Mouse (Mus musculus) natural killer cell, adult 2 months (primary cell): ENCODE results near the gene Gm20431.

Source experiments
- DNase-seq, 2 experiments: peaks; one replicate each; pipeline ENCODE4 v3.0.0; 2022; ENCODE audit warnings: low spot score in 2 of 2

Gm20431 gene

GRCm38 (mm10) chr2:167602364-167602763, 58.9 kb downstream of the Gm20431 start:
- no peak for DNase-seq

- DNase-seq = no peak
These were observed 60.8 kb downstream of the Gm20431 start for GRCm38 (mm10) chr2:167600481-167600995.

DNA sequence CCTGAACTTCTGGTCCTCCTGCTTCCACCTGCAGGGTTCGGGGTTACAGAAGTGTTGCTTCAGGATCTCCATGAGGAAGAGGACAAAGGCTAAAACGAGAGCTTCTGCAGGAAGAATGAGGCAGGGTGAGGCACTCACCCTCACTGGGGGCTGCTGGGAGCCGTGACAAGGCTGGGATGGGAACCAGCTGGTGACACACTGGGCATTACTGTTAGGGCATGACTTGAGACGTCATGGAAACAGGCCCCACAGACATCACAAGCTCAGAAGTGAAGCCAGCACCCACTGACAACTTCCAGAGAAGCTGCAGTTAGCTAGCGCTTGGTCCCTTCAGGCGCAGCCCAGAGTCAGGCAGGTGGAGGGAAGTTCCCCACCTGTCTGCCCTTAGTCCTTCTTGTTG, 61.4 kb downstream of the Gm20431 start:
- no peak for DNase-seq

DNA sequence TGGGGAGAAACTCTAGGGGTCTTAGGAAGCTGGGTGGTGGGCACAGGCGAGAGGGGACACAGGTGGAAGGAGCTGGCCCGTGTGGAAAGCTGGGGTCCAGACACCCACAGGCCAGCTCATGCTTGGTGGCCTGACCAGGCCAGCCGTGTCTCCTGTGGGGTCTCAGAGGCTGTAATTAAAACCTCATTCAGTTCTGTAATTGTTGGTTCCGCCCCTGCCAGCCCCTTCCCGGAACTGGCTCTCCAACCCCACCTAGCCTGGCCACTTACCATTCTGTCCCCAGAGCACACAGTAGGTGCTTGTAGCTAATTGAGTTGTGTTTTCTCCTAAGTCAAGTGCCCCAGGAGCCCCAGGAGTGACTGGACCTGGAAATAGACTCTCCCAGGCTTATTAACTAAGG, 62.1 kb downstream of the Gm20431 start:
- no peak for DNase-seq

GRCm38 (mm10) chr2:167597492-167598186, 63.7 kb downstream of the Gm20431 start:
- no peak for DNase-seq

- no peak for DNase-seq
These were observed 64.4 kb downstream of the Gm20431 start for GRCm38 (mm10) chr2:167596726-167597491.

GRCm38 (mm10) chr2:167596262-167596661, 65.0 kb downstream of the Gm20431 start:
- no peak for DNase-seq

- DNase-seq = no peak
These were observed 65.5 kb downstream of the Gm20431 start for GRCm38 (mm10) chr2:167595761-167596171.

GRCm38 (mm10) chr2:167594444-167594934, 66.8 kb downstream of the Gm20431 start:
- no peak for DNase-seq

DNA sequence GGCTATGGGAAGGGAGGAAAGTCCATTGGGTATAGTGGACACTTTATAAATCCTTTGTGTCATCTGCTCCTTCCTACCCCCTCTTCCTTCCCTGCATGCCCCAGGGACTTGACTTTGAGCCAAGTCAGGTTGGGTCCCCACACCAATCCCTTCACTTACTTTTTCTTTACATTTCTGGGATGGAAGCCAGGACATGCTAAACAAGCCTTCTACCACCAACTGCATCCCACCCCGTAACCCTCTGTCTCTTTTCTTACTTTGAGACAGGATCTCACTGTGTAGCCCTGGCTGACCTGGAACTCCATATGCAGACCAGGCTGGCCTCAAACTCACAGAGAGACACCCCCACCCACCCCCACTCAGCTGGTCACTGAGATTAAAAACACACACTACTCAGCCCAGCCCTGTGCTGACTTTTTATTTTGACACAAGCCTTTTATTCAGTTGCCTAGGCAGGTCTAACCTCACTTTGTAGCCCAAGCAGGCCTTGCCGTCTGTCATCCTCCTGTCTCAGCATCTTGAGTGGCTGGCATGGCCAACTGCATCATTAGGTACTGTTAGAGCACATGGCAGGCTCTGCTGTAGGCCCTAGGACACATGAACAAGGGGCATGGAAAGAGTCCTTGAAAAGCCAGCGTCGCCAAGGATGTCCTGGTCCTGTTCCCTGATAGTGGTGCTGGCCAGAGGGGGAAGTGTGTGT, 67.6 kb downstream of the Gm20431 start:
- DNase-seq = no peak

DNA sequence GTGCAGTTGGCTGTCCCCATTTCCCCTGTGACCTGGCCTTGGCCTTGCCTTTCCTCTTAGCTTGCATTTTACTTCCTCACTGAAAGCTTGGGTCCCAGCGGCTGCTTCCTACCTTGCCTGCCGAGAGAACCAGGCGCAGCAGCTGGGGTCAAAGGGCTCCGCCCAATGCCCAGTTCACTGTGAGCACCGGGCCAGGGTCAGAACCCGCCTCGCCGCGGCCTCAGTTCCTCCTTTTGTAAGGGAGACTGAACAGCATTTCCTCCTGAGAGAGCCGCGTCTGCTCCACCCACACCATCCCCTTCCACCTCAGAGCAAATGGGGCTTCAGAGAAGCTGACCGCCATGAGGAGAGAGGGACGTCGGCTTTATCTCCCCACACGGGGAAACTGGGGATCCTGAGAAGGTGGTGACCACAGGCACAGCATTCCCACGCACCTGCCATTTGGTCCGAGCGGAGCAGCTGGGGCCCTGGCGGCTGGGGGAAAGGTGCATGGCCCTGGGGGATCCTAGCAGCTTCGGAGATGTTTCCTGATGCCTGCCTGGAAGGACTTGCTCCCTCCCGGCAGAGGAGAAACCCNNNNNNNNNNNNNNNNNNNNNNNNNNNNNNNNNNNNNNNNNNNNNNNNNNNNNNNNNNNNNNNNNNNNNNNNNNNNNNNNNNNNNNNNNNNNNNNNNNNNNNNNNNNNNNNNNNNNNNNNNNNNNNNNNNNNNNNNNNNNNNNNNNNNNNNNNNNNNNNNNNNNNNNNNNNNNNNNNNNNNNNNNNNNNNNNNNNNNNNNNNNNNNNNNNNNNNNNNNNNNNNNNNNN, 72.3 kb downstream of the Gm20431 start:
- peak; percentile 58 to 64 for DNase-seq

- DNase-seq = no peak
These were observed 74.3 kb downstream of the Gm20431 start for GRCm38 (mm10) chr2:167586976-167587375.

- no peak for DNase-seq
These were observed 75.3 kb downstream of the Gm20431 start for GRCm38 (mm10) chr2:167586041-167586440.

DNA sequence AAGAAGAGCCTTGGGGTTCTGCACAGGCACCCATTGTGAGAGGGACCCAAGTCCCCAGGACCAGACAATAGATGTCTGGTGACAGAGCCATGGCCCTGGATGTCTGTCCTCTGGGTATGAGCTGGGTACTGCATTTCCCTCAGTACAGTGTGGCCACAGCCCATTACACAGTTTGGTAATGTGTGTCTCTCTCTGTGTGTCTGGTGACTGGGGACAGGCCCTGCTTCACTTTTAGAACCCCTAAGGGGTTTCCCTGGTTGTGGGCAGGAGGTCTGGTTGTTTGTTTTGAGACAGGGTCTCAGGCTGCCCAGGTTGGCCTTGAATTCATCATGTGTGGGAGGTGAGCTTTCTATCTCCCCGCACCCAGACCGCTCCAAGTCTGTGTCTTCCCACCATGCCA, 76.0 kb downstream of the Gm20431 start:
- no peak for DNase-seq

DNA sequence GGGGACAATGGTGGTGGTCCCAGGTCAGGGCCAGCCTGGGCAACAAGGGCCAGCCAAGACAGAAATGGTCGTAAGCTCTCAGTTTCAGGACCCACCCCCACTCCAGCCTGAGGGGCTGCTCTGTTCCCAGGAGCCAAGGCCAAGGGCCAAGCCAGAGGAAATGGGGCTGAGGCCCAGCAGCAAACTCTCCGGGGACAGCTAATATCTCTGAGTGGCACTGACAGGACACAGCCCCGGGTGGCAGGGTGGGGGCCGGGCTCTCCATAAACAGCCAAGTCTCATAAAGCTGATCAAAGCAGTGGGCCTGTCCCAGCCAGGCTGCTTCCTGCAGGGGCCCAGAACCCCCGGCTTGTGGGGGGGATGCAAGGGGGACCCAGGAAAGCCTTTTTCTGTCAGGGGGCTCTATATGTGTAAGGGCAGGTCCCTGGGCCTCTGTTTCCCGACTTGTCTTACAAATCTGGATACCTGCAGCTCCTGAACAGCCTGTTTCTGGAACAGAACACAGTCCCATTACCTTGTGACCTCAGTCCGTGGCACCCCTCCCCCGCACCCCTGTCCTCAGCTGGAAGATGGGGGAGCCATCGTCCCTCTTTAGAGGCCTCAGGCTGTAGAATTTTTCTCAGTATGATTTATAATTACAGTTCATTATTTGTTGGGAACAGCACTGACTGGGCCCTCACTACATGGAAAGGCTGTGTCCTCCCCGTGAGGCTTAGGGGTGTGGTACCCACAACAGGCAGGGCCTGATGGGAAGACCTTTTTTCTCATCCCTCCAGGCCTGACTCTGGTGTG, 77.9 kb downstream of the Gm20431 start:
- no peak for DNase-seq

- DNase-seq = peak in 1 of 2 experiments; percentile 46
These were observed 82.8 kb downstream of the Gm20431 start for GRCm38 (mm10) chr2:167578521-167578920.

DNA sequence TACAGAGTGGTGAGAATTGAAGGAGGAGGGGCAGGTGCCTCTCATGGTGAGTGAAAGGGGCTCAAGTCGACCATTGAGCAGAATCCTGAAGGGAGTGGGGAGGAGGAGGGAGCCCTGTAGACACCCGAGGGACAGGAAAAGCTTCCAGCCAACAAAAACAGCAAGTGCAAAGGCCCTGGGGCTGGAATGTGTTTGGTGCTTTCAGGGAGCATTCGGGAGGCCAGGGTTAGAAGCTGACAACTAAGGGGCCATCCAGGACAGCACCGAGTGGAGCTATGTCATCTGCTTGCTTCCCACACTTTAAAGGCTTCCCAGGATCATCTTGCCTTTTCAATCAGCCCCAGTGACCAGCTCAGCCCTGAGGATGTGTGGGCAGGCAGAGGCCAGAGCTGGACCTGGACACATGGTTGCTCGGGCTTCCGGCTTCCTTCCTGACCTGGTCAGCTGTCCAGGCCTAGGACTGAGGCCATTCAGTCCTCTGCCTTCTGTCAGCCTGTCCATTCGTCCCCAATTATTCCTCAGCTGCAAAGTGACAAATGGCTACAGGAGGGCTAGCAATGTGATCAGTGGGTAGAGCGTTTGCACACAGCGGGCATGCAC, 84.0 kb downstream of the Gm20431 start:
- DNase-seq = no peak

DNA sequence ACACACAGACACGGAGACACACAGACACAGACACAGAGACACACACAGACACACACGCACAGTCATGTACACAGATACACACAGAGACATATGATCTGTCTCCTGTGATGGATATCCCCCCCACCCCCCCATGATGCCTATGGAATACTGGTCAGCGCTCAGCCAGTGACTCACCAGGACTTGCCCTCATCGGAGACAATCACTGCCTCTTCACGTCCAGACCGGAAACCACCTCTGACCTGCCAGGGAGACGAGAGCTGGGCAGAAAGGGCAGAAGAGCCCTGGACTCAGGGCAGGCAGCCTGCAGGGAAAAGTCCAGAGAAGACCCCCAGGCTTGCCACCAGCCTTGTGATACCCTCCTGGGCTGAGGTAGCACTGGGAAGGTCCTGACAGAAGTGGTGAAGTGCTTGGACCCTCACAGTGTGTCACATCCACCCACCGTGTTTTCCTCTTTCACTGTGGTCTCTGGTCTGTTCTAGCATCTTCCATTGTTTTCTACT, 85.1 kb downstream of the Gm20431 start:
- DNase-seq = no peak

GRCm38 (mm10) chr2:167575581-167575980, 85.7 kb downstream of the Gm20431 start:
- no peak for DNase-seq

- DNase-seq = no peak
These were observed 86.5 kb downstream of the Gm20431 start for GRCm38 (mm10) chr2:167574814-167575213.
